Mouse (Mus musculus): ENCODE data around the gene Gm6217. TPM values are rescaled to one million over a fixed set of nuclear protein-coding genes. Genes with fewer than 3 reads are reported as not detected.
"Not testable (repeated sequence)": the region's sequence is repeated elsewhere in the genome, so short reads cannot be mapped to it uniquely, and the experiment has no call there.

The Gm6217 gene
- not detected in 2 replicates for total RNA-seq (2014; fragmentation: Nextera tagmentation)
- total RNA-seq (2017) = 0.33 TPM in 1 of 2 replicates, not detected in the other
- polyA plus RNA-seq (2012) = not detected in 2 replicates

GRCm38 (mm10) chr1:82931326-82931725 lies at the start of gene Gm6217:
Gene Gm6217 (minus strand): TSS chr1:82931399.
- H3K4me3 ChIP-seq (ENCODE audit: low read depth, low read length); DNase-seq (ENCODE audit: low spot score); H3K36me3 ChIP-seq (replicated peaks); H3K4me1 ChIP-seq (ENCODE audit: insufficient read depth, low read depth, low read length); ATAC-seq (ENCODE audit: extremely low read depth, insufficient number of reproducible peaks, low FRiP score, poor library complexity, severe bottlenecking): not testable (repeated sequence)
- Histone ChIP-seq H3K9me3 (replicated peaks) (peaks cover 17% of the 10 kb centered on the region), H3K27me3 (ENCODE audit: insufficient read depth, low read length) (peaks cover 14% of the 10 kb centered on the region)

DNA sequence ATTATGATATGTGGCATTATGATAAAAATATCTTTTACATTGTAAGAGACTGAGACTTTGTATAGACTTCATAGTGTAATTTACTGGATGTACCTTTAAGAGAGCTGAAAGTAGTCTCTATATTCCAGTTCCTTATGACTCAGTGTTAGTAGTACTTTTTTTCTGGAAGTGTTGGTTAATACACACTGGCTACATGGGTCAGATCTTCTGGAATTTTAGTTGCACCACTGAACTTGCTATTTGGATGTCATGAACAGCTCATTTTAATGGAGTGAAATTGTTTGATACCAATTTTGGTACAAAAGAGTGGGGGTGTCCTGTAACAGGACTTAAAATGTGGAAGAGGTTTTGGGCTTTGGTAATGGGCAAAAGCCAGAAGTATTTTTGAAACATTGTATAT lies 46.6 kb upstream of the Gm6217 start:
- no peak overlapping the region for H3K4me3 ChIP-seq (ENCODE audit: low read depth, low read length)
- H3K4me1 ChIP-seq (ENCODE audit: insufficient read depth, low read depth, low read length) = peaks cover 14% of the 10 kb centered on the region
- H3K27me3 ChIP-seq (ENCODE audit: insufficient read depth, low read length) = no peaks in the 10 kb centered on the region
- no peak for ATAC-seq (ENCODE audit: extremely low read depth, insufficient number of reproducible peaks, low FRiP score, poor library complexity, severe bottlenecking)
- DNase-seq (ENCODE audit: low spot score) = no peak
- TF ChIP-seq GATA1 (IDR thresholded peaks at IDR 0.05; ENCODE audit: borderline replicate concordance, low read length) (no peak), CTCF (IDR thresholded peaks at IDR 0.05; ENCODE audit: low read depth, low read length) (no peak), TAL1 (conservative IDR thresholded peaks at IDR 0.05; ENCODE audit: low read depth, low read length) (no peak), GATA2 (IDR thresholded peaks at IDR 0.05; ENCODE audit: borderline replicate concordance, low read depth, low read length) (no peak), POLR2AphosphoS5 (IDR thresholded peaks at IDR 0.05; ENCODE audit: insufficient replicate concordance, low read depth, low read length) (no peak)
- H3K9me3 ChIP-seq (replicated peaks) = no peaks in the 10 kb centered on the region
- H3K36me3 ChIP-seq (replicated peaks) = no peaks in the 10 kb centered on the region

GRCm38 (mm10) chr1:82975750-82976149 lies 44.6 kb upstream of the Gm6217 start:
- 0 out of 2 replicates have a peak, but pooled peaks cover 2% of the 10 kb centered on the region for H3K27me3 ChIP-seq (ENCODE audit: insufficient read depth, low read length)
- ATAC-seq (ENCODE audit: extremely low read depth, insufficient number of reproducible peaks, low FRiP score, poor library complexity, severe bottlenecking) (no peak), DNase-seq (ENCODE audit: low spot score) (no peak)
- H3K4me1 ChIP-seq (ENCODE audit: insufficient read depth, low read depth, low read length) = peaks cover 18% of the 10 kb centered on the region
- H3K9me3 ChIP-seq (replicated peaks) = no peaks in the 10 kb centered on the region
- no peak overlapping the region for H3K4me3 ChIP-seq (ENCODE audit: low read depth, low read length)
- no peaks in the 10 kb centered on the region for H3K36me3 ChIP-seq (replicated peaks)
- no peak for TF ChIP-seq GATA1 (IDR thresholded peaks at IDR 0.05; ENCODE audit: borderline replicate concordance, low read length)
- TF ChIP-seq CTCF (IDR thresholded peaks at IDR 0.05; ENCODE audit: low read depth, low read length) = no peak
- no peak for TF ChIP-seq TAL1 (conservative IDR thresholded peaks at IDR 0.05; ENCODE audit: low read depth, low read length)
- TF ChIP-seq POLR2AphosphoS5 (IDR thresholded peaks at IDR 0.05; ENCODE audit: insufficient replicate concordance, low read depth, low read length) = no peak

- TF ChIP-seq TAL1 (conservative IDR thresholded peaks at IDR 0.05; ENCODE audit: low read depth, low read length) = no peak
- no peak for TF ChIP-seq POLR2AphosphoS5 (IDR thresholded peaks at IDR 0.05; ENCODE audit: insufficient replicate concordance, low read depth, low read length)
- no peak for TF ChIP-seq GATA1 (IDR thresholded peaks at IDR 0.05; ENCODE audit: borderline replicate concordance, low read length)
- TF ChIP-seq CTCF (IDR thresholded peaks at IDR 0.05; ENCODE audit: low read depth, low read length) = no peak
- TF ChIP-seq GATA2 (IDR thresholded peaks at IDR 0.05; ENCODE audit: borderline replicate concordance, low read depth, low read length) = no peak
- no peaks in the 10 kb centered on the region for H3K9me3 ChIP-seq (replicated peaks)
- H3K4me3 ChIP-seq (ENCODE audit: low read depth, low read length) = no peak overlapping the region; the same call in 1 of the 2 replicates
- peaks cover 18% of the 10 kb centered on the region for H3K4me1 ChIP-seq (ENCODE audit: insufficient read depth, low read depth, low read length)
- DNase-seq (ENCODE audit: low spot score) = no peak
- ATAC-seq (ENCODE audit: extremely low read depth, insufficient number of reproducible peaks, low FRiP score, poor library complexity, severe bottlenecking) = peak; percentile 77
- no peaks in the 10 kb centered on the region for H3K36me3 ChIP-seq (replicated peaks)
- H3K27me3 ChIP-seq (ENCODE audit: insufficient read depth, low read length) = 0 out of 2 replicates have a peak, but pooled peaks cover 2% of the 10 kb centered on the region
Observed at GRCm38 (mm10) chr1:82974342-82974741, 43.1 kb upstream of the Gm6217 start.

GRCm38 (mm10) chr1:82973901-82974300 lies 42.7 kb upstream of the Gm6217 start:
- Histone ChIP-seq H3K4me3 (ENCODE audit: low read depth, low read length) (no peak overlapping the region), H3K9me3 (replicated peaks) (no peaks in the 10 kb centered on the region), H3K27me3 (ENCODE audit: insufficient read depth, low read length) (peaks cover 2% of the 10 kb centered on the region; the same call in 1 of the 2 replicates), H3K4me1 (ENCODE audit: insufficient read depth, low read depth, low read length) (peaks cover 18% of the 10 kb centered on the region), H3K36me3 (replicated peaks) (no peaks in the 10 kb centered on the region)
- TF ChIP-seq CTCF (IDR thresholded peaks at IDR 0.05; ENCODE audit: low read depth, low read length) (no peak), POLR2AphosphoS5 (IDR thresholded peaks at IDR 0.05; ENCODE audit: insufficient replicate concordance, low read depth, low read length) (no peak), TAL1 (conservative IDR thresholded peaks at IDR 0.05; ENCODE audit: low read depth, low read length) (no peak), GATA2 (IDR thresholded peaks at IDR 0.05; ENCODE audit: borderline replicate concordance, low read depth, low read length) (no peak), GATA1 (IDR thresholded peaks at IDR 0.05; ENCODE audit: borderline replicate concordance, low read length) (no peak)
- ATAC-seq (ENCODE audit: extremely low read depth, insufficient number of reproducible peaks, low FRiP score, poor library complexity, severe bottlenecking) (no peak), DNase-seq (ENCODE audit: low spot score) (no peak)

DNA sequence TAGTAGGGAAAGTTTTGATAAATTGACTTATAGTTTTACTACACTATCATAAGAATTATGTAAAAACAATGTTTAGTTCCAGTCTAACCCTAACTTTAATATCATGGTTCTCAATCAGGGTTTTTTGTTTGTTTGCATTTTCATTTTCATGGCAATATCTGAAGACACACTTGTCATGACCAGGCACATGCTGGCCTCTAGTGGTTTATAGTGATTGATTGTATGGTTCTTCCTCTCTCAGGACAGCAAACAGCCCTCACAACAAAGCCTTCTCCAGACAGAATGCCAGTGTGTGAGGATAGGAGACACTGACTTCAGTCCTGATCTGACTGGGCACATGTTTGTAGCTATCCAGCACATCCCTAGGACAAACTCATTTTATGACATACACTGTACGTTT lies 42.0 kb upstream of the Gm6217 start:
- ATAC-seq (ENCODE audit: extremely low read depth, insufficient number of reproducible peaks, low FRiP score, poor library complexity, severe bottlenecking) (peak; percentile 31; the same call in 1 of the 2 replicates), DNase-seq (ENCODE audit: low spot score) (no peak)
- no peaks in the 10 kb centered on the region for H3K9me3 ChIP-seq (replicated peaks)
- no peaks in the 10 kb centered on the region for H3K36me3 ChIP-seq (replicated peaks)
- no peak overlapping the region for H3K4me3 ChIP-seq (ENCODE audit: low read depth, low read length)
- TF ChIP-seq CTCF (IDR thresholded peaks at IDR 0.05; ENCODE audit: low read depth, low read length) (no peak), GATA2 (IDR thresholded peaks at IDR 0.05; ENCODE audit: borderline replicate concordance, low read depth, low read length) (no peak), POLR2AphosphoS5 (IDR thresholded peaks at IDR 0.05; ENCODE audit: insufficient replicate concordance, low read depth, low read length) (no peak), TAL1 (conservative IDR thresholded peaks at IDR 0.05; ENCODE audit: low read depth, low read length) (no peak)
- peaks cover 2% of the 10 kb centered on the region; the same call in 1 of the 2 replicates for H3K27me3 ChIP-seq (ENCODE audit: insufficient read depth, low read length)
- H3K4me1 ChIP-seq (ENCODE audit: insufficient read depth, low read depth, low read length) = peaks cover 18% of the 10 kb centered on the region

GRCm38 (mm10) chr1:82972046-82972445 lies 40.8 kb upstream of the Gm6217 start:
- Histone ChIP-seq H3K27me3 (ENCODE audit: insufficient read depth, low read length) (peaks cover 2% of the 10 kb centered on the region; the same call in 1 of the 2 replicates), H3K36me3 (replicated peaks) (no peaks in the 10 kb centered on the region), H3K9me3 (replicated peaks) (no peaks in the 10 kb centered on the region), H3K4me3 (ENCODE audit: low read depth, low read length) (no peak overlapping the region), H3K4me1 (ENCODE audit: insufficient read depth, low read depth, low read length) (peaks cover 18% of the 10 kb centered on the region)
- no peak for TF ChIP-seq POLR2AphosphoS5 (IDR thresholded peaks at IDR 0.05; ENCODE audit: insufficient replicate concordance, low read depth, low read length)
- TF ChIP-seq TAL1 (conservative IDR thresholded peaks at IDR 0.05; ENCODE audit: low read depth, low read length) = no peak
- no peak for TF ChIP-seq CTCF (IDR thresholded peaks at IDR 0.05; ENCODE audit: low read depth, low read length)
- ATAC-seq (ENCODE audit: extremely low read depth, insufficient number of reproducible peaks, low FRiP score, poor library complexity, severe bottlenecking) (no peak), DNase-seq (ENCODE audit: low spot score) (no peak)
